Mouse (Mus musculus) kidney, postnatal 4 days (tissue): ENCODE measurements around the gene Htr1f.
"Not testable (repeated sequence)": the region's sequence is repeated elsewhere in the genome, so short reads cannot be mapped to it uniquely, and the experiment has no call there.

ENCODE experiments used
- DNase-seq, 2 experiments: peaks; one replicate each; pipeline ENCODE4 v3.0.0; 2021; ENCODE audit warnings: mixed read lengths in 2 of 2

The Htr1f gene

DNA sequence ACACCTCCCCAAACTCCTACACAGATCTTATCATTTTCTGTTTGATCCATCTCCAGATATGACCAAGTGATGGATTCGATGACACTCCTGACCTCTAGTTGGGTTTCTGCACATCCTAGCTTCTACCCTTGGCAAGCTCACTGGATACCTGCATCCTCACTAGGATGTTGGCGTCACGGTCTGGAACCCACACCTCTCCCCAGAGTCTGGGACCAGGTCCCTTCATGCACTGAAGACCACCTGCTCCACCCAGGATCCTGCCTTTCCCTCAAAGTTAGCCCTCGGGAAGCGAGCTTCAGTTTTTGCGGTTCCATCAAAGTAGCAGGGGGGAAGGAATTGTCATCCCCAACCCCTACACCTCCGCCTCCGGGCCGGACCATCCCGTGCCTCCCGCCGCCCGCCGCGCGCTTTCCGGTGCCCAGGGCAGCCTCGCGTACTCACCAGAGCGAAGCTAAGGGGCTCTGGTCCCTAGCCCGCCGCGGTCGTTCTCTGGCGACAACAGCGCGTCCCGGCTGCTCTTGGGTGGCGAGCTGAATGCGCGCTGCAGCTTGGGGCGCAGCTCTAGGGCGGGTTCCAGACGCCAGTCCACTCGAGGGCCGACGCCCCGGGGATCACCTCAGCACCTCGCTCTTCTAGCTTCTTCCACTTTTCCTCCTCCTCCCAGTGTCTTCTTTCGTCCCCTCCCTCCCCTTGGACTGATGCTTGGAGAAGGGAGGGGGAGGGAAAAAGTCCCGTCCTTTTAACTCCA is at the start of gene Htr1f:
Htr1f (minus strand) TSS at position 671 of the 748 bp plus-strand sequence.
- peak; percentile 31 to 46 for DNase-seq

DNA sequence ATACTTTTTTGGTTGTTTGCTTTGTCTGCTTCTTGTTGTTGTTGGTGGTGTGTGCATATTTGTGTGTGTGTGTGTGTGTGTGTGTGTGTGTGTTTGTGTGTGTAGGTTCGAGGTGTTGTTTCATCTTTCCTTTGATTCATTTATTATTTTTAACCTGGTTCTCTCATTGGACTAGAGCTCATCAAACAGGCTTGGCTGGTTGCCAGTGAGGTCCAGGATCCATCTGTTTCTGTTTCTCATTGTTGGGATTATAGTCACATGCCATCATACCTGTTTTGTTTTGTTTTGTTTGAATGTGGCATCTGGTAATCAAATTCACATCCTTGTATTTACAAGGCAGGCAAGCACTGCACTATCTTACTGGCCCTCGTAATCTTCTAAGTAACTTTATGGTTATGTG is 34.1 kb upstream of the Htr1f start:
- no peak for DNase-seq

DNA sequence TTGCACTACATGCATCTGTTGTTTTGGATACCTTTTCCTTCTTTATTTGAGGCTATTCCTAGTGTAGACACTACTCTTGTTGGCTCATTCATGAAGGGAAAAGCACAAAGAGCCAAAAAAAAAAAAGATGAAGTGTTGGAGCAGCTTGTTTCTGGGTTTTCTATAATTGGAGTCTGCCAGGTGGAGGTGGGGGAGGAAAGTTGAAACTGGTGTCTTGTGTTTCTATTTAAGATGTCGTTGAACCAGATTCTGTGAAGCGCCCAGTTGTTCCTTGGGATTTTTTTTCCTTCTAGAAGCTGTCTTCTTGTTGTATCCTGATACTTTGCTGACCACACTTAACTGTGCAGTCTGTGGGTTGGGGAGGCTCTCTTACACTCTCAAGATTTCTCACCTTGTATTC is 23.7 kb upstream of the Htr1f start:
- DNase-seq = no peak

DNA sequence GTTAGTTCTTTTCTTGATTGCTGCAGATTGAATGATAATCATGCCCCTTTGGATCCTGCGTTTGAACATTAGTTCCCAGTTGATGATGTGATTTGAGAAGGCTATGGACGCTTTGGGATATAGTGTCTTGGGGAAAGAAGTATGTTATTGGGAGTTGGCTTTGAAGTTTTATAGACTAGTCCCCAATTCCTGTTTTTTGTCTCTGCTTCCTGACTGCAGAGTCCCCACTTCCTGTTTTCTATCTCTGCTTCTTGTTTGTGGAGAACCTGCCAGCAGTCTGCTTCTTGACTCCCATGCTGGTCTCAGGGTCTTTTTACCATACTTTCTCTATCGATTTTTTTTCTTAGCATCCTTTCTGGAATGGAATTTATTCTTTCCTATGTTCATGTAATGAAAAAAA is 22.2 kb upstream of the Htr1f start:
- no peak for DNase-seq

DNA sequence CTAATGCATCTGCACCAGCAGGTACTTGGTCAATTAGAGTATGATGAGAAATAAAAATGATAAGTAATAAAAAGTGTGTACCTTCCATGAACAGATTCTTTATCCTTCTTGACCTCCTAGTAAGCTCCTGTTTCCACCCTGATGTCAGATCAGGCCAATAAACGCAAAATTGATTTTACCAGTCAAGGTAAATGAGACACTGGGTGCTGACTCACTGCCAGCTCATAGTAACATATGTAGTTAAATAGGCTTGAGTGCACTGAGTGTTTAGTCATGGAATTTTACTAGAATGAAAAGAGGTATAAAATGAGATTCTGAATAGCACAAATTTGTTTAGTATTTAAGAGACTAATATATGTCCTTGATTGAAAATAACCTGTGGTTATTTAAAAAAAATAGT is 6.6 kb upstream of the Htr1f start:
- no peak for DNase-seq

DNA sequence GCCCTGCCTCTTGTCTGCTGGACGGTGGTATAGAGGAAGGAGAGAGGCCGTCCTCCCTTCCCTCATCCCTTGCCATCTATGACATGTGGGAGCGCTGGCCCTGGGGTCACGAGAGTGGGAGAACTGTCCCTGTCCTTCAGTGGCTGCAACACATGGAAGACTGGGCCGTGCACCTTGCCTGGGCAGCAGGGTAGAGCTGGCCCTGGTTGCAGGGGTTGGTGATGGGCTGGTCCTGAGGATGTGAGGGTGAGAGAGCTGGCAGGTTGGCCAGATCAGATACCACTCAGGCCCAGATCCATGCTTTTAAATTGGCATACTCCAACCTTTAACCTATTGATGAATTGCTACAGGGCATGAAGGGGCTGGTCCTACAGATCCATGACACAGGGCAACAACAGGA is 12.1 kb downstream of the Htr1f start:
- no peak for DNase-seq

DNA sequence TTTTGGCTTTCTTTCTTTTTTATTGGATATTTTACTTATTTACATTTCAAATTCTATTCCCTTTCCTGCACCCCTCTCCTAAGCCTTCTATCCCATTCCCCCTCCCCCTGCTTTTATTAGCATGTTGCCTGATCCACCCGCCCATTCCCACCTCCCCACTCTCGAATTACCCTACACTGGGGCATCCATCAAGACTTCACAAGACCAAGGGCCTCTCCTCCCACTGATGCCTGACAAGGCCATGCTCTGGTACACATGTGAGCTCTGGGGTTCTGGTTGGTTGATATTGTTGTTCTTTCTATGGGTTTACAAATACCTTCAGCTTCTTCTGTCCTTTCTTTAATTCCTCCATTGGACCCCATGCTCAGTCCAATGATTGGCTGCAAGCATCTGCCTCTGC is 22.2 kb downstream of the Htr1f start:
- no peak for DNase-seq

DNA sequence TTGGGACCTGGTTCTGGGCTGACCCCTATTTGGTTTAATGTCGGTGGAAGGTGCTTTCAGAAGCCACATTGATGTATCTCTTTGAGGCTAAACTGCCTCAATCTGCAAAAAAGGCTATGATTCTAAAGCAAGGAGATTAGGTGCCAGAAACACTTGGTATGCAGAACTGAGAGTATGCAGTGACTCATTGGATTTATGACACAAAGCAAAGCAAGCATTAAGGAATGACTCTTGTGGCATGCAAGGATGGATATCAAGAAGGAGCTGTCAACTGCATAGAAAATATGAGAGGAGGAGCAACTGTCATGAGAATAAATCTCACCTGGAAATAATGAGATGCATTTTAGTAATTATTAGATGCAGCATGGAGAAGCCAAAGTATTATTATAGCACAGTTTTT is 35.8 kb downstream of the Htr1f start:
- no peak for DNase-seq

DNA sequence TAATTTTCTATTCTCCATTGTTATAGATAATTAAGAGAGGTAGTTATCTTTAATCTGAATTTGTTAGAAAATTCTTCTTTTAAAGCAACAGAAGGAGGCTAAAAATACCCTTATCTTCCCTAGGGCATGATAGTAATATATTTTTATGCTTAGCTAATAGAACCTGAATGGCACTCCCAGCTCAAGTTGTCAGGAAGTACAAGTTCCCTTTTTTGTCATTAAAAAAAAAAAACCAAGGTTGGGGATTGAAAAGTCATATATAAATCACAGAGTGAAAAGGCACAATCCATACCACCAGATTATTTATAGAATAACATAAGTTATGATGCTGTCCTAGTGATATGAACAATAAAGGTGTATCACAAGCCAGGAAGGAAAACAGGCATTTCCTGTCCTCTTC is 39.4 kb downstream of the Htr1f start:
- no peak for DNase-seq

DNA sequence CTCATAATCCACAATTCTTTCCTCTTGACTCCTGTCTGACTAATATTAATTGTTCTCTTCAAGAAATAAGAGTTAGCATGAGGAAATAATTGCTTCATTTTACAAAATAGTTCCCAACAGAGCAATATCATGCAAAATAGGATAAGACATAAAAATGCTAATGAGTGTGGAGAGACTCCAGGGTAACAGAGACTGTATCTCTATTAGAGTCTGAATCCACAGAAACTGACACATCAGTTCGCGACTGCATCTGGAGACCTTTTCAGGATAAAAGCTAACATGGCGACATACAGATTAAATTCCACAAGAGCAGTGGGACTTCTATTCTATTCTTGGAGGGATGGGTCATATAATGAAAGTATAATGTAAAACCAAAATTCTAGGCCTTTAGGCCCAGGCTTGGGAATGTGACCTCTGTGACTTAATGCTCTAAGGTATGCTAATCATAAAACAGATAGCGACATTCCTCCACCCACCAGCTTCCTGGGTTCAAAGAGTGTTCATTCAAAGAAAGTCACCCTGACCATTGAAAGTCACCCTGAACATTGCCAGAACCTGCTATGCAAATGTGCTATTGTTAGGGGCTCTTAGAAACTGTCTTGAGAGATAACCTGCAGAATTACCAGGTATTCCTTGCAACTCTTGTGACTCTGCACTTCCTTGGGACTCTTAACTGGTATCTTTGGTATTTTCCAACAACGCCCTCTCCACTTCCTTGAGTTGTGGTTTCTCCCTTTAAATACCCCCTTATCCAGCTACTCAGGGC is 67.8 kb downstream of the Htr1f start:
- DNase-seq = not testable (repeated sequence)

DNA sequence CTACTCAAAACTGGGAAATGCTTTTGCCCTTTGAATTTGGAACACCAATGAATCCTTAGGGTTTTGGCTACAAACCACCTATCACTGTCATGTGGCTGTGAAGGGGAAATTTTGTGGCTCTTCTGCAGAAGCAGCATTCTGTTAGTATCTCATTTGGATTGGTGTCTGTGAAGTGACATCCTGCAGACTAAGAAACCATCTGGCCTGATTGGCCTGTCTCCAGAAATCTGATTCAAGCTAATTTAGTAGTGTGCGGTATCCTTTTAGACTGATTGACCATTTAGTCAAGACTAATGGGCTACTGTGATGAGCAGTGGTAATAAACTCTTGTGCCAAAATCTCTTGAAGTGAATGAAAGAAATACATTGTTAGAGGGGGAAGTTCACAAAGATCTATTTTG is 76.0 kb downstream of the Htr1f start:
- DNase-seq = peak in 1 of 2 experiments; percentile 9

DNA sequence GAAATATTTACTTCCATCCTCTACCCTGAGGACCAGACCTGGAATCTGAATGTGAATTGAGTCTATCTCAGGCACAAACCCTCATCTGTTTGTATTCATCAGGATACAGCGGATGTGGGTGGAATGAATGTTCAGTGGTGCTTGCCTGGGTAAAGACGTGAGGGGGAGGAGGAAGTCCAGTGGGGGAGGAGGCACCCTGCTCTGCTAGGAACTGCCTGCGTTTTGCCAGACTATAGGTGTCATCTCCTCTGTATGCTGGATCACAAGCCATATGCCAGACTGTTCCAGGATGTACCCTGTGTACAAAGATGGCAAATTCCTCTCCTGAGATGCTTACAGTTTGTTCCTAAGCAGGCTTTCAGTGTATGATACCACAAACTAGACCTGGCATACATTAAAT is 83.3 kb downstream of the Htr1f start:
- no peak for DNase-seq

DNA sequence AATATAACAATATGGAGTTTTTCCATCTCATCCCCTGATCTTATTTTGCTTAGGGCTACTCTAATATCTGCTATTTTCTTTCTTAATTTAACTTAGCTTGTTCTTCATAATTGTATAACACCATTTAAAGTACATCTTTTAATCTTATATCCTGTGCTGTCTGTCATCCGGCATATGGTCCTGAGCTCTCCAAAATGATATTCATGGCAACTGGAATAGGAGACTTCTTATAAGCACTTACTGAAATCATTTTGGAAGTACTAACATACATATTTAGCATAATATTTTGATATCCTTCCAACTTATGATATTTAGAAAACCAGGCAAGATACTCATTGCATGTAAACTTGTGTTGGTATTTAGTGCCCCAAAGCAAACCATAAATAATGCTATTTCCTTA is 86.9 kb downstream of the Htr1f start:
- DNase-seq = no peak

DNA sequence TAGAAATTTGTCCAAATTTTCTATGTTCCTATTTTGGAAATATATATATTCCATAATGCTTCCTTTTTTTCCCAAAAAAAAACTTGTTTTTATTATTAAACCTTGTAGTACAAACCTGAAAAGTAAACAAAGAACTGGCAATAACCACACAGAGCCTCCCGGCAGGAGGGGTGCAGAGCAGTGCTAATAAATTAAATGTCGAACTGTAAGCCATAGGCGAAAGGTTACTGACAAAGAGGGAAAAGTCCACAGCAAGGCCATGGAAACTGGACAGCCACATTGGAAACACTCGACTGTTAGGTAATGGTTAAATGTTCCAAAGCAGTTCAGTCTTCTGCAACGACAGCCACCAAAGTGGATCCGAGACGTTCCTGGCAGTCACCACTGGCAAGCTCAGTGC is 87.5 kb downstream of the Htr1f start:
- no peak for DNase-seq

DNA sequence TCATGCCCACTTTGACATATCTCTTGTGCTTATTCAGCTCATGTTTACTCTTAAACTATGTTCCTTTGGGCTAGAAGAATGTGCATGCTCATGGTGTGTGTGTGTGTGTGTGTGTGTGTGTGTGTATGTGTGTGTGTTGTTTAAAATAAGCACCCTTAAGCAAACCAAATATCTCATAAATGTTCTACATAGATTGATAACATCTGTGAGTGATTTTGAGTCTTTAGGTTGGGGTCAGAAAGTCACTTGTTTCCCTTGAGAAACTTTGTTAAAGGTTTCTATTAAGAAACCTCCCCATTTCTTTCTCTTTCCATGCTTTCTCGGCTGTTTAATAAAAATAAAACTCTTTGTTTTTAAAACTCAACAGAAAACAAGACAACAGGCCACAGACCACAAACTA is 88.1 kb downstream of the Htr1f start:
- DNase-seq = no peak

DNA sequence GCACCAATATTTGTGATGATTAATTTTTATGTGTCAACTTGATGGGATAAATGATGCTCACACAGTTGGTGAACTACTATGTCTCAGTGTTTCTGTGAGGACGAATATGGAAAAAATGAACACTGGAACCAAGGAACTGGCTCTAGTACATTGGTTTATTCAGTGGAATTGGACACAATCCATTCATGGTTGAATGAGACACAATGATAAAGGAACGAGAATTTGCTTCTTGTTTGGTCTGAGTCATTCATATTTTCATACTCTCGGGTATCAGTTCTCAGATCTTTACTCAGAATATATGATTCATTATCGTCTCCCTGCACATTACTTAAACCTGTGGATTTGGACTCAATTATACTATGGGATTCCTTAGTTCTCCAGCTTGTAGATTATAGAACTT is 90.4 kb downstream of the Htr1f start:
- DNase-seq = no peak

DNA sequence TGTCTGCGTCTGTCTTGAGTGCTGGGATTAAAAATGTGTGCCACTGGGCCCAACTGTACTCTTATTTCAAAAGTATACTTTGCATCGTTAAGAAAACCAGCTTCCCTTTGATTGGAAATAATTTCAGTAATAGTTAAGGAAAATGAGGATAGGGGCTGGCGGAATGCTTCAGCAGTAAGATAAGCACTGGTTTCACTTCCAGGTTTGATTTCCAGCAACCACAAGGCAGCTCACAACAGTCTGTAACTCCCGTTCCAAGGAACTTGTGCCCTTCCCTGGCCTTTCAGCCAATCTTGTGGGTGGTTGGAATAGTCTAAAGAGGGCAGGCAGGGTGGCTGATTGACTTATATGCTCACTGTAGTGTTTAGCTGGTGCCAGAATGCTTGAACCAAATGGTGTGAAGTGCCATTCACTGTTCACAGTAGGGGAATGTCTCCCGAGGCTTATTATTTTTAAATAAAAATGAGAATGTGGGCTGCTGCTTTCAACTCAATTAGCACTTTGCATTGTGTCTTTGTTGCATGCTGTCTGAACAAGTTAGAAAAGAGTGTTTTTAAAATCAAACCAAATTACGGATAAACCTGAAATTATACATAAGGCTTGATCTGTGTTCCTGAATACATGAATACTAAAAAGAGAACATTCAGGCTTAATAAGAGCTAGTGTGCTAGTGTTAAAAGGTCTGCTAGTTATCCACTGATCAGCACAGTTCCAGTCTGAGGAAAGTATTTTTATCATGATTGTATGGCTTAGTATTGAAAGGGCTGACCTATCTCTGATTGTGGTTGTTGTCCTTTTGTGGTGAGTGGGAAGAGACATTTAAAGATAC is 103.4 kb downstream of the Htr1f start:
- DNase-seq = no peak

DNA sequence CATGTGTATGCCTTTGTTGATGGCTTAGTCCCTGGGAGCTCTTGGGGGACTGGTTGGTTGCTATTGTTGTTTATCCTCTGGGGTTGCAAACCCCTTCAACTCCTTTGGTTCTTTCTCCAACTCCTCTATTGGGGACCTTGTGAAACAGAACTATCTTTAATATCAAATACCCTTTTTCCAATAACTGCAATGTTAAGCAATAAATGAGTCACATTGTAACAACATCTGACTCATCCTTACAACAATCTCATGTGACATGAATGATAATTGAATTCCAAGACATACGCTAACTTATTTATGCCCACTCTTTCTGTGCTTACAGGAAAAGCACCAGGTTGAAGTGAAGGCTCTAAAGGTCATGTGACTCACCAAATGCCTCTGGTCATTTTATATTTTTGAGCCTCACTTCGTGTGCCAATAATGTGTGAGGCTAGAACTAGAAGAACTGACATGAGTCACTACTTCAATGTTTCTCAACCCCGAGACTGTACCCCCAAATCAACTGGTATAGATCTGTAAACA is 116.3 kb downstream of the Htr1f start:
- DNase-seq = no peak

DNA sequence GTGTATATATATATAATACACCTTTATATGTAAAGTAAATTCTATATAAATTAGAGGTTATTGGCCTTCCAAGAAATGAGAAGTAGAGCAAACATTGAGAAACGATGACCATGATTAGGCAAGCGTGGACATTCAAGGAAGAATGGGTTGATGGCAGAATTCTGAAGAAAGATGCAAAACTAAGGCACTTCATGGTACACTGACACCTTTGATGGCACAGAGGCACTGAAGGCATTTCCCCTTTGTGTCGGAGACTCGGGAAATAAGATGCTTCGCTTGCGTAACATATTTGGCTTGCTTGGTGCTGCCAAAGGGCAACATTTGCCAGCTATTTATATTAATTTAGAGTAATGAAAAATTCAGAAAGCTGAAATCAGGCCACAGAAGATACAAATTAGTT is 118.1 kb downstream of the Htr1f start:
- DNase-seq = no peak

DNA sequence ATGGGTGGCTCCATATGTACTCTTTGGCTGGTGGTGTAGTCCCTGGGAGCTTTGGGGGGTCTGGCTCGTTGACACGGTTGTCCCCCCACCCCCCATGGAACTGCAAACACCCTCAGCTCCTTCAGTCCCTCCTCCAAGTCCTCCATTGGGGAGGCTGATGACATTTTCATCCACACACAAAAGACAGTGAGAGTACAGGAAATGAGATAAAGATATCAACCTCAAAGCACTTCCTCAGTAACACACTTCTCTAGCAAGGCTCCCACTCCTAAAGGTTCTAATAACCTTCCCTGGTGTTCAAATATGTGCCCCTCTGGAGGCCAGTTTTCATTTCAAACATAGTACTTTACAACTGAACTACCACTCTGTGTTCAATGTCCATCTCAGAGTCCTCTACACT is 118.6 kb downstream of the Htr1f start:
- no peak for DNase-seq

DNA sequence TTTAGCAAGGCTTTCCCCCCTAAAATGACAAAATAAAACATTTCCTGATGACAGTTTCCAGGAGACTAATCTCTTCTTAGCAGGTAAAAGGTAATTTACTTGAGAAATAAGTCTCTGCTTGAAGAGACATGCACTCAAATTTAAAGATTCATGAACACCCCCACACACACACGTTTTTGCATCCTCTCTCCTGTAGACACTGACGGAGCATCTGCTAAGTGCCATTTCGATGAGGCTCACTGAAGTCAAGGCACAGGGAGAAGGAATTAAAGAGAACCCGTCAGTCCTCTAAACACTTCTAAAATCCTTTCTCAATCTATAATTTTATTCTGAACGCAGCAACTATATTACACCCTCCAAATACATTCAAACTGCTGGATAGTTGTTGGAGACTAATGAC is 131.0 kb downstream of the Htr1f start:
- no peak for DNase-seq

DNA sequence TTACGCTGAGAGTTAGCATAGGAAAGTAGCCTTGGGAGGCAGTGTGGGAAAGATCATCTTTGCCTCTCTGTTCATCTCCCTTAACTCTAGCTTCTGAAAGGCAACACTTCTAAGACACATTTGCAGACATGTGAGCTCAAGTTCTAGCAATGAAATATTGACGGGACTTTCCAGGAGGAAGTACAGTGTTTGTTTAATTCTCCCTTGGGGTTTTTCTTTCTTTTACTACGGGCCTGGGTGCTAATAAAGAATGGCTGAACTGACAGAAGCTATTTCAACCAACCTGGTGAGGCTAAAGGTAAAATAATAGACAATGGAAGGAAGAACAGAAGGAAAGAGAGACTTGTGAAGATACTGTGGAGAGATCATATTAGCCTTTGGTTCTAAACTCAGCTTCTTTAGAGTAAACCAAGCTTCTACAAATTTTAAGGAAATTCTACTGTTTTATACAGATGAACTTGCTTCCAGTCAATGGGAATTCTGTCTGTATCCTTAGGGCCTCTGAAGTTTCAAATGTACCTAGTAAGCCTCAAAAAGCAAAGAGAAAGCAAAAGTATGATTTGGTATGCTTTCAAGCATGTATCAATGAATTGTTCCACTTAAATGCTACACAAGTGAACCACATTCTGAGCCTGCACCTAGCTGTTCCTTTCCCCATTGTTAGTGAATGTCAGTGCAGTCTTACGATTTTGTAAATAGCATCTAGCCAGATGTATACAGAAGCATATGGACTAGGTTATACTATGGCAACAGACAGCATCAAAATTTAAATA is 131.9 kb downstream of the Htr1f start:
- no peak for DNase-seq

DNA sequence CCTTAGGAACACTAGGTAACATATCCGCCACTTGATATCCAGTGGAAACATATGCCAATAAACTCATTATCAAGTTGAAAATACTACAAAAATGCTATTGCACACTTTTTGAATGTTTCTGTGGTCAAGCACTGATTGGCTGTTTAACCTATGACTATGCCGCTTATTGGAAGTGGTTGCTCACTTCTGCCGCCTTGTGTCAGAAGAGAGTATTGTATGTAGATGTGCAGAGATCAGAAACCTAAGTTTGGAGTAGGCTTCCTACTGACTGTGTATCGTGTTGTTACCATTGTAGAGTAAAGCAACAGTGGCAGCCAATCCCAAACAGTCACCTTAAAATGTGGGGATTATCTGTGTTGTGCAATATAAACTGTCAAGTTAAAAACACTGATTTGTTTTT is 144.0 kb downstream of the Htr1f start:
- DNase-seq = no peak
